Mouse (Mus musculus): Measurements from ENCODE around the gene Rcn3. TPM values are rescaled to one million over a fixed set of nuclear protein-coding genes. Genes with fewer than 3 reads are reported as not detected.

Rcn3 gene
- total RNA-seq, 2 experiments from 2014 or later: 76.5 to 83.4 TPM

DNA sequence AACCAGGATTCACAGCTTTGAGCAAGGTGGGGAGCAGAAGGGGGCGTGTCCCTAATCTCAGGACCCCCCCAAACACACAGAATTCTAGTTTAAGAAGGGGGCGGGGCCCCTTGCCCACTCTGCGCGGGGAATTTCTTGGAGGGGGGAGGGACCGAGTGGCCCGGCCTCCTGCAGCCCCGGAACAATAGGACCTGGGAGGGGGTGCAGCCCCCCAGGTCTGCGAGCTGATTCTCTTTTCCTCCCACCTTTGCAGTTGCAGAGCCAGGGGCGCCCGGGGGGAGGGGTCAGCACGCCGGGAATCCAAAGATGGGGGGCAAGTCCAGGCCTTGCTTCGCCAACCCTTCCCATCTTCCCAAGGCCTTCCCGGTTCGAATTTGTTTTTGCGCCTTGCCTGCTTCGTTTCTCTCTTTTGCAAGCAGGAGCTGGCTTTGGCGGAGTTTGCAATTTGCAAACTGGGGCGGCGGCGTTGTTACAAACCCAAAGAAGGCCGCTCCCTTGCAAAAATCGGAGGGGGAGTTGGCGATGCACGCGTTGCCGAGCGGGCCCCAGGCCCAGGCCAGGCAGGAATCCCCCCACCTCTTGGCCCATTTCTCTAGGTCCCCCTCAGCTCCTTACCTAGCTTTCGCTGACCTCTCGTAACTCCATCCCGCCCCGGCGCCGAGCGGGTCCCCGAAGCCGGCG lies 39.7 kb downstream of the Rcn3 start:
- intact Hi-C loops (cut with DNase I): loop anchor here (2.0 kb wide), 1 partner anchor 32 kb away; no protein-coding TSS in a partner anchor

DNA sequence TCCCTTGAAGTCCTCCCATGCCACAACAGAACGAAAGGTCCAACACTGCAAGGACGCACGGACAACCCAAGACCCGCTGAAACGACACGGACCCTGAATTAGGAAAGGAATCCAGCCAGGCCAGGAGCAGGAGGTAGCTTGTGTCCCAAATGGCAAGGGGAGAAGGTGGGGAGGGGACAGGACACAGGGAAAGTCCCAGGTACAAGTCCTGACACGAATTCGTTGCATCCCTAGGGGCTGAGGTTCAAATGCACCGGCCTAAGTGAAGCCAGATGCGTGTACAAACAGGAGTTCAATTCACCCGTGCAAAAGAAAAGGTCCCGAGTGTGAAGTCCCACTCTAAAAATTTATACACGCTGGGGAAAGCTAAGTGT lies 40.4 kb downstream of the Rcn3 start:
- DNase-seq: no peak
- intact Hi-C loops (cut with DNase I): no loop called here

More for the DNA sequence above, 39.7 kb downstream of the Rcn3 start:
- DNase-seq: peak; percentile 54

DNA sequence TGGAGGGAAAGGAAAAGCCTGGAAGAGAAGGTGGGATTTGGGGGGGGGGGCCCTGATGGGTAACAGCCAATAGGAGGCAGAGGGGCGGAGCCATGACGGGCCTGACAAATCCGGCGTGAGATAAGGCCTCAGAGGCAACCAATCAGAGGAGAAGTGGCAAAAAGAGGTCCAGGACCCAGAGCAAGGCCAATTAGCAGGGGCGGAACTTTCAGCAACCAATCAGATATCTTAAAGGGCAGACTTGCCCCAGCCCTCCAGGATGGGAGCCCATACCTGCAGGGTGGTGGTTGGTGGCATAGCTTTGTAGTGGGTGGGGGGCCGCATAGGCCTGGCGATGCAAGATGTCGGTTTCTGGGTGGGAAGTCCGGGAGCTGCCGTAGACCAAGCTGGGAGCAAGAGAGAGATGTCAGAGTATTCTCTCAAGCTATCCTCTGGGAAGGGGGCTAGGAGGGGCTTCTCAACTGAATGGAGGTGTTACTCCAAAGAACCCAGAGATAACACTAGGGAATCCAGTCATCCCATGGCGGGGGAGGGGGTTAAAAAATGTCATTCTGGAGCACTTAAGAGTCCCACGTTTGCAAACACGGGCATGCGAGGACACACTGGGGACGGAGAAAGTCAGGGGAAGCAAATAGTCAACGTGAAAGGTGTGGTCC lies 40.9 kb downstream of the Rcn3 start:
- intact Hi-C loops (cut with DNase I): no loop called here

DNA sequence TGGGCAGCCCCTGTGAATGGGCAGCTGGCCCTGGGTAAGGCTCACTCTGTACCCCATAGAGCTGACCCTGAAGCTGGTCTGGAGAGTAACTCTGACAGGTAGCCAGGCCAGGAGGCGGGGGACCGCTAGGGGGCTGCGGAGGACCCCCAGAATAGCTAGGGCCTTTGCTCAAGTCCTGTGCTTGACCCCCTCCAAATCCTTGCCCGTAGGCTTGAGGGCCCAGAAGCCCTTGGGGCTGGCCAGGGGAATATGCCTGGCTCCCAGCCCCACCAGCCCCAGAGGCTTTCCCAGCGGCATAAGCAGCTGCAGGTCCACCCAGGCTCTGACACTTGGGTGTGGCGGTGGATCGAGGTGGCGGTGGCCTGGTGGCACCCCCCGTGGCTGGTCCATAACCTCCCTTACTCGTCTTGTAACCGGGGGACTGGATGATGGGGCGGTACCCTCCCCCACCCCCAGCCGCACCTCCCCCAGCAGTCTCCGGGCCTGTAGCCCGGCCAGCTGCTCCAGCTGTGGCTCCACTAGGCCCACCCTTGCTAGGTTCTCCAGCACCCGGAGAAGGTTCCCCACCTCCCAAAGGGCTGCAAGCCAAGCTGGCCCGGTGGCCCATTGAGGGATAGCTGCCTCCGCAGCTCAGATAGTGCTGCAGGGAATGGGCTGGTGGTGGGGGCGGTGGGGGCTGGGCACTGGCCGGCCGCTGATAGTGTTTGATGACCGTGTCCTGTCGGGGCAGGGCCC lies 42.9 kb downstream of the Rcn3 start:
- intact Hi-C loops (cut with DNase I): no loop called here
- DNase-seq: peak; percentile 58 to 62

More for the DNA sequence above, 40.9 kb downstream of the Rcn3 start:
- DNase-seq: peak; percentile 79 to 86

DNA sequence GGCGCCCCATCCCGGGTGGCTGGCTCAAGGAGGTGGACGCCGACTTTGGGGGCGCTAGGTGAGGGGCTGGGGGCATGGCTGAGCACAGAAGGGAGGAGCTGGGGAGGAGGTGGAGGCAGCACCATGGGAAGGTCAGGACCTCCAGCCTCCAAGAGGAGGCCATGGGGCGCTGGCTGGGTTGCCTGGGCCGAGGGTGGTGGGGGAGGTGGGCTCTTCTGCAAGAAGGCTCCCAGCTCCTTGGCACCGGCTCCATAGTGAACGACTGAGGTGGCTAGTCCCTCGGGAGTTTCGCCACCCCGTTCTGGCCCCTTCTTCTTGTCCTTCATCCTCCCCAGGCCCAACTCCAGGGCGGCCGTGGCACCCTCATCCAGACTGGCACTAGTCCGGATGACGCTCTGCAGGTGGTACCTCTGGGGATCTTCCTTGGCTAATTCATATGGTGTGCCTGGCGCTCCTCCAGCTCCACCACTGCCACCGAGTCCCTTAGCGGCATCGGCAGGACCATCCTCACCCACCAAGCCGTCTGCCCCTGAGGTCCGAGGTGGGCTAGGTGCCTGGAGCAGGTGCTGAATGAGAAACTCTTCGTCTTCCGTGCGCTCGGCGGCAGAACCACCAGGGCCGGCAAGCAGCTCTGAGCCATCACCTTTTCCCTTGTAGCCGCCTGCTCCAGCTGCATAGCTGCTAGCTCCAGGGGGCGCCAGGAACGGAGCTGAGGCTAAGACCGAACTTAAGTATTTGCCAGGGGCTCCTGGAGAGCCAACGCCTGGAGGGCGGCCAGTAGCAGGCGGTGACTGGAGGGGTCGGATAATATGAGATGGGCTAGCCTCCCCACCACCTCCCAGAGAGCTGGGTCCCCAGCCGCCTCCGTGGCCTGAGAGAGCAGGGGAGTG lies 43.8 kb downstream of the Rcn3 start:
- DNase-seq: peak in 1 of 2 experiments; percentile 27

DNA sequence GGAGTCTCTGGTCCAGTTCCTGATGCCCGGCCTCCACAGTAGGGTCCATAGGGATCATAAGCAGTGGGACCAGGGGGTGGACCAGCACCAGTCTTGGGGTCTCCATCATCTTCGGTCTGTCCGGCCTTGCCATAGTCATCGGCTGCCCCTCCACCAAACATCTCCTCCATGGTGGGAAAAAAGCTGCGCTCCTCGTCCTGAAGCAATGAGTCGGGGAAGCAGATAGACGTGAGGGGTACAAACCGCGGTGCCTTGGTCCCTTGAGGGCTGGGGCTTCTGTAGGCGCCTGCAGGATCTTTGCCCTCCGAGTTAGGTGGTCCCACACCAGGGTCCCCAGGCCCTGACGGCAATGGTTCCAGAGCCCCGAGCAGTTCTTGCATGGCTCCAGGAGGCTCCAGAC lies 44.5 kb downstream of the Rcn3 start:
- DNase-seq: no peak
- intact Hi-C loops (cut with DNase I): no loop called here

More for the DNA sequence above, 43.8 kb downstream of the Rcn3 start:
- intact Hi-C loops (cut with DNase I): no loop called here

DNA sequence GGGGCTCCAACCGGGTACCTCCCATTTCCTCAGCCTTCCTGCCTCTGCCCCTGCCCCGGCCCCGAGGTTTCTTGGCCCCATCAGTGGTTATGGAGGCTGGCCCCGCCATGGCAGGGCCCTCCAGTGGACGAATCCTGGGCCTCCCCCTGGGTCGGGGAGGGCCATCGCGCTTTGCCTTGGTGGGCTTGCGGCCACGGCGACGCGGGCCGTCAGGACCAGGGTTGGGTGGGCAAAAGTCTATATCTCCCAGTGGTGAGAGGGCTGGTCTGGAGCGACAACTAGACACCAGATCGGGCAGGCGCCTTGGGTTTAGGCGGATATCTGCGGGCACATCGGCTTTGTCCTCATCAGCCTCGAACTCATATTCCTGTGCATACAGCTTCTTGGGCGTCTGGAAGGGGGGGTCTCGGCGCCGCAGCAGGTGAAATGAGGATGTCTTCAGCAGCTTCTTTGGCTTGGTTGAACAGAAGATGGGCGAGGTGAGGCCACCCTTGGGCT lies 45.1 kb downstream of the Rcn3 start:
- intact Hi-C loops (cut with DNase I): no loop called here
- no peak for DNase-seq

DNA sequence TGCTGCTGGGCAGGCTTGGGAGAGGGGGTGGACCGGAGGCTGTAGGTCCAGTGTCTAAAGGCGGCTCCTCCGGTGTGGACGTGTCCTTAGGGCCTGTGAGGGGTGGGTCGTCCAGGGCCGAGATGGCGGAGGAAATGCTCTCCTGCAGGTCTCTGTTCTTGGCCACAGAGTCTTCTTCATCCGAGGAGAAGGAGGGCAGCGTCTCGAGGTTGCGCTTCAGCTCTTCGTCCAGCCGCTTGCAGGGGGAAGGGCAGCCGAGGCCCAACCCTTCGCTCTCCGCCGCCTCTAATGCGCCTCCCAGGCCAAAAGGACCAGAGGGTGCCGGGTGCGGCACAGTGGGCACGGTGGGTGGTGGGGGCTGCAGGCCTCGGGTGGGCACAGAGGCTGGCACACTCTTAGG lies 46.3 kb downstream of the Rcn3 start:
- intact Hi-C loops (cut with DNase I): no loop called here

DNA sequence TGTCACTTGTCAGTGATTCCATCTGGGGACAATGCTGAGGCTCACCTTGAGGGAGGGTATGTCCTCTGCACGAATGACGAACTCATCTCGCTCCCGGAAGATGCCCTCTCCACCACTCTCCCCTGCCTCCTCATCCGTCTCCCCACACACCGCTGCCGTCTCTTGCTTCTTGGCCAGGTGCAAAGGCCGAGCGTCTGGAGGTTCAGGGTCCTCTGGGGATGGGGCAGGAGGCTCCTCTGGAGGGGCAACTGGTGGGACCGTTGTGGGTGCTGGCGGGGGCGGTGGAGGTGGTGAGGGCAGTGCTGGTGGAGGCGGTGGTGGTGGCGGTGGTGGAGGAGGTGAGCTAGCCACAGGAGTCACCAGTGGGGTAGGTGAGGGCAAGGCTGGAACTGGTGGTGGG lies 48.7 kb downstream of the Rcn3 start:
- intact Hi-C loops (cut with DNase I): no loop called here
- no peak for DNase-seq

More for the DNA sequence above, 46.3 kb downstream of the Rcn3 start:
- no peak for DNase-seq

DNA sequence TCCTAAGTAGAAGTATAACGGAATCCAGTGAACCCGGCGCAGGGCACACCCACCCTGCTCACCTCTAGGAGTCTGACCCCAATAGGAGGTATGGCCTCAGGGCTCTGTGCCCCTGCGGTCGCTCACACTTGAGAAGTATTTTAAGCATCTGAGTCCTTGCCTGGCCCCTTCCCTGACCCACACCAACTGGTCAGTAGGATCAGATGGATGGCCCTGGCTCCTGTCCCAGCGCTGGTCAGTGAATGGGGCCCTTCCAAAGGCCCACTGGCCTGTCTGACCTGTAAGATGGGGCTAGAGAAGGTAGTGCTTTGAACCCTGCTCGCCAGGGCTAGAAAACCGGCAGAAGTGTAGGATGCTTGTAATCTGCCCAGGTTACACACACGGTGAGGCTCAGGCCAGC lies 51.2 kb downstream of the Rcn3 start:
- intact Hi-C loops (cut with DNase I): no loop called here

DNA sequence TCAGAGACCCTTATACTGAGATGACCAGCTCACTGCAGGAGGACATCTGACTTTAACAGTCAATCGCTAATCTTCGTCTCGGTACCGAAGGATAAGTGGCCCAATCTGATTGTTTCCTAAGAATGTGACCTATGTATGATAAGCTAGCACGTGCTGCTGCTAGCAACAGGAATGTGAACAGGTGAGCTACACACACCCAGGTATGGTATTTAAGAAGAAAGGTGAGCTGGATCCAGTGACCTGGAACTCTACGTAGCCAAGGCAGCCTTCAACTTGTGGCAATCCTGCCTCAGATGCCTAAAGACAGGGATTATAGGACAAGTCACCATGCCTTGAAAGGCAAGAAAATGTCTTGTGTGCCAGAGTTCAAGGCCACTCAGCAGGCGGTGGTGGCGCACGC lies 53.6 kb downstream of the Rcn3 start:
- intact Hi-C loops (cut with DNase I): no loop called here

More for the DNA sequence above, 51.2 kb downstream of the Rcn3 start:
- no peak for DNase-seq

DNA sequence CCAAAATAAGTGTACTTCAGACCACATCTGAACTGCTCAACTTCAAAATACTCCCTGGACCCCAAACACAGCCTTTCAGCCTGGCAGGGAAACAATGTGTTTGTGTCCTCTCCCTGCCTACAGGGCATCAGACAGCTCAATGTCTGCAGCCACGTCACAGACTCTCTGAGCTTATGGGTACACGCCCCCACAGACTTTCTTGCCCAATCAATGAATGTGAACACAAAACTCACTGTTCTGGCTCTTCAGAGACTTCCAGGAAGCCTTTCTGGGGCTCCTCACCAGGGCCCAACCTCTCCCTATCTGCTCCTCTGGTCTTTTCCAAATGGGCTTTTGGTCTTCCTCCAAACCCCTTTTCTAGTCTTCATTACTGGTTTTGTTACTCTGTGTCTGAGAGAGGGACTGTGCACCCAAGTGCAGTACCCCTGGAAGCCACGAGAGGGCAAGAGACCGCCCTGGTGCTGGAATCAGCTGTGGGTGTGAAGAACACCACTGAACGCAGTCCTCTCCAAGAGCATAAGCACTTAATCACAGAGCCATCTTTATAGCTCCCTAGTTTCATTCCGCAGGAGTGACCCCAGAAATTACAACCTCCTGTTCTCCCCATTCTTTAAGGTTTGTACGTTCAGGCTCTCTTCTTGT lies 54.2 kb downstream of the Rcn3 start:
- intact Hi-C loops (cut with DNase I): no loop called here
- peak; percentile 59 to 76 for DNase-seq

More for the DNA sequence above, 53.6 kb downstream of the Rcn3 start:
- no peak for DNase-seq

DNA sequence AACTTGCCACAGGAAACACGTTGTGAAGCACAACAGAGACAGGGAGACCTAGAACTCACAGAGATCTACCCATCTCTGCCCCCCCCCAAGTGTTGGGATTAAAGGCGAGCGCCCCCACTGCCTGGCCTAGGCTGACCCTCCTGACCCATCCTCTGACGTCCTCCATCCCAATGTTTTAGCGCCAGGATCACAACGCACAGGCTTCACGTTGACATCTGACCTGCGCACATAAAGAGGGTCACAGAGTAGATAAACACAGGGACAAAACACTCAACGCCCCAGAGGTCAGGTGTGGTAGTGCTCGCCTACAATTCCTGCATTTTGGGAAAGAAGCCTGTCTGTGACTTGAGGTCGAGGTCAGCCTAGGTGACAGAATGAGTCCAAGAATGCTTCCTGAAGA lies 55.3 kb downstream of the Rcn3 start:
- intact Hi-C loops (cut with DNase I): no loop called here
- no peak for DNase-seq

DNA sequence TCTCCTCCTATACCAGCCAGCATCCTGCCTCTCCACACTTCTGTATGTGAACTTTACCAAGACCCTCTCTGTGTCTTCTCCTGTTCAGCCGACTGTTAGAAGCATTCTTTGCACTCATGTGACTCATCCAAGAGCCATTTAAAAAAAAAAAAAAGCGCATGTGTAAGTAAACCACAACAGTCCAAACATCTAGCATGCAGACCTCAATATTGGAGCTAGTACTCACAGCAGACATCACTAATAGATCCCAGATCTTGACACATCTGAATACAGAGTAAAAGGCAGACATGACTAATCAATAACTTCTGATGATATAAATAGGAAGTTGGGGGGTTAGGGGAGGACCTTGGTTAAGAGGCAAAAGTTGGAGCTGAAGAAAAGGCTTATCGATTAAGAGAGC lies 56.4 kb downstream of the Rcn3 start:
- intact Hi-C loops (cut with DNase I): no loop called here
- DNase-seq: no peak

DNA sequence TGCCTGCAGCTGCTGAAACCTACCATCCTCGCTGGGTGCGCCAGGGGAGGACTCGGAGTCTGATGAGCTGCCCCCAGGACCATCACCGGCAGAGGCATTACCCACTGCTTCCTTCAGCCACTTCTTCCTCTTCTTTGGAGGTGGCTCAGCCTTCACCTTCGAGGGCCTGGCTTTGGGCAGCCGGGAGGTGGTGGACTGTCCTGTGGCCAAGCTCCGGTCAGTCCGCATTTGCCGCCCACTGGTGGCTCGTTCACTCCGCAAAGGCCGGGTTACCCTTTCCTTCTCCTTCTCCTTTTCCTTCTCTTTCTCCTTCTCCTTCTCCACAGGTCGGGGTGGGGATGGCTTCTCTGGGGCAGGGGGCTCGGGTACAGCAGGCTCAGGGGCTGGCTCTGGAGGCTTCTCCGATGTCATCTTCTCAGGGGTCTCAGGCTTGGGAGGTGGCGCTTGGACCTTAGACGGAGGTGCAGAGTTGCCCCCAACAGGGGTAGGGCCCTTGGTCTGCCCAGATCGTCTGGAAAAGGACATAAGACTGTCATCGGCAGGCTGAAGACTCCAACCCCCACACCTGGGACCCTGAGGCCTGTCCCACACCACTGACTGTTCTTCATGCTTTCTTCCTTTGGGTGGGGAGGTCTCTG lies 58.2 kb downstream of the Rcn3 start:
- intact Hi-C loops (cut with DNase I): no loop called here
- no peak for DNase-seq

All from heart, postnatal 10 days (tissue).